Mouse (Mus musculus) liver, embryonic 15.5 days (tissue): ENCODE data around the gene Gsta4. TPM values are rescaled to one million over a fixed set of nuclear protein-coding genes. Genes with fewer than 3 reads are reported as not detected.
"Not testable (repeated sequence)": the region's sequence is repeated elsewhere in the genome, so short reads cannot be mapped to it uniquely, and the experiment has no call there.

Experiments used
- ATAC-seq: fragments of 200-750 bp; cut with Nextera tagmentation; 2 replicates; pipeline ENCODE4 v1.8.0; 2017; ENCODE audit warnings: moderate number of reproducible peaks, mild to moderate bottlenecking, moderate library complexity; ENCODE audit not compliant: insufficient read depth
- H3K27ac ChIP-seq: fragments of 300-500 bp; sonication (generic); replicated peaks from 2 replicates; pipeline ENCODE4 v1.5.1; 2015; ENCODE audit warnings: mild to moderate bottlenecking, inconsistent platforms
- H3K27me3 ChIP-seq: fragments of 300-500 bp; sonication (generic); 2 replicates; pipeline ENCODE4 v1.6.1; 2015; ENCODE audit warnings: mild to moderate bottlenecking, inconsistent platforms
- H3K36me3 ChIP-seq: fragments of 300-500 bp; sonication (generic); replicated peaks from 2 replicates; pipeline ENCODE4 v1.6.1; 2015; ENCODE audit warnings: moderate library complexity, mild to moderate bottlenecking, inconsistent platforms
- H3K4me1 ChIP-seq: fragments of 300-500 bp; sonication (generic); replicated peaks from 2 replicates; pipeline ENCODE4 v1.6.1; 2015; ENCODE audit warnings: inconsistent platforms
- H3K4me2 ChIP-seq: fragments of 300-500 bp; sonication (generic); 2 replicates; pipeline ENCODE4 v1.6.1; 2015; ENCODE audit warnings: moderate library complexity, mild to moderate bottlenecking, inconsistent platforms
- H3K4me3 ChIP-seq: fragments of 300-500 bp; sonication (generic); replicated peaks from 2 replicates; pipeline ENCODE4 v1.5.1; 2015; ENCODE audit warnings: mild to moderate bottlenecking, inconsistent platforms
- H3K9ac ChIP-seq: fragments of 300-500 bp; sonication (generic); 2 replicates; pipeline ENCODE4 v1.6.1; 2015; ENCODE audit warnings: moderate library complexity, mild to moderate bottlenecking, inconsistent platforms
- H3K9me3 ChIP-seq: fragments of 300-500 bp; sonication (generic); replicated peaks from 2 replicates; pipeline ENCODE4 v1.6.1; 2016; ENCODE audit warnings: inconsistent platforms
- WGBS: fragments of 180-500 bp; shearing (Covaris S2); methylation state at CpG from one replicate; pipeline ENCODE4 v1.1.7; 2015; ENCODE audit warnings: mixed read lengths; ENCODE audit not compliant: insufficient replicate concordance; 5-methylcytosine and 5-hydroxymethylcytosine counted together
- polyA plus RNA-seq: library from polyadenylated mRNA; unstranded; fragments of >200 nt; fragmentation: Nextera tagmentation; extraction: Ambion mirVana; gene quantifications from 2 replicates; pipeline ENCODE4 v1.2.1, GENCODE M21; 2015

The Gsta4 gene
- polyA plus RNA-seq, 1 experiment from 2014 or later, result 36.2 TPM

- Histone ChIP-seq H3K9me3 (no peaks in the 10 kb centered on the region), H3K4me1 (peaks cover 26% of the 10 kb centered on the region), H3K27ac (no peak overlapping the region), H3K36me3 (peaks cover 26% of the 10 kb centered on the region), H3K9ac (no peak overlapping the region), H3K4me2 (no peak overlapping the region), H3K4me3 (no peak overlapping the region), H3K27me3 (no peaks in the 10 kb centered on the region)
- 83% methylated on average over 3 of the region's 3 CpGs for WGBS
- ATAC-seq, result no peak
These were observed 17.8 kb upstream of the Gsta4 start for GRCm38 (mm10) chr9:78164741-78165140.

GRCm38 (mm10) chr9:78165454-78165853 lies 17.1 kb upstream of the Gsta4 start:
- Histone ChIP-seq H3K27ac (no peak overlapping the region), H3K4me2 (no peak overlapping the region), H3K9me3 (no peaks in the 10 kb centered on the region), H3K4me1 (peaks cover 26% of the 10 kb centered on the region), H3K4me3 (no peak overlapping the region), H3K27me3 (no peaks in the 10 kb centered on the region), H3K36me3 (peaks cover 22% of the 10 kb centered on the region), H3K9ac (no peak overlapping the region)
- peak; percentile 76 for ATAC-seq
- WGBS, result 62% methylated on average over 6 of the region's 6 CpGs

DNA sequence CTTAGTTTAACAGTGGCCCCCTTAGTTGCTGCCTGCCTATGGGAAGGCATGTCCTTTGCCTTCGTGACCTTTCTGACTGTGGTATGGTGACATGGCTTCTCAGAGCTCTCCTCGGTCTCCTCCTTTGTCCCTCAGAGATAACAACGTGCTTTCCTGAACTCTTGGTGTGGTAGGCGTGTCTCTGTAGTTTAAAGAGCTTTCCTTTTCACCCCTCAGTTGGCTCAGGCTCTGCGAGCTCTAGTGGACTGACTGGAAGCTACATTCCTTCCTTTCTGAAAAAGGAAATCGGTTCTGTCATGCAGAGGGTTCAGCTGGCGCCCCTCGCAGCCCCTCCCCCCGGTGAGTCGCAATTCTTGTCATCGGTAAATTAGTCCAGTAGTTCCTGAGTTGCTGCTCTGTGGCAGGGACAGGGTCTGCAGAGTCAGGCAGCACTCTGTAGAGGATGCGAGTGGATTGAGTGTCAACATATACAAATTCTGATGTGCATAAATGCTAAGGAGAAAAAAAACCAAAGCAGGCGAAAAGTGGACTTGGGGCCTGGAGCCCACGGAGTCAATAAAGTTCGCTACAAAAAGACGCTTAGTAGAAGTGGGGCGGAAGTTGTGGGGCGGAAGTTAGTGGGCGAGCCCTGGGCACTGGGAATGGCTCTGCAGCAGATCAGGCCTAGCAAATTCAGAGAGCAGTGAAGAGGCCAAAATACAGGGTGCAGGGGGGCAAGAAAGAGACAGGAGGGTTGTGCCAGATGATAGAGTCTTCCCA lies 15.7 kb upstream of the Gsta4 start:
- H3K27me3 ChIP-seq, result no peaks in the 10 kb centered on the region
- WGBS, result 46% methylated on average over 19 of the region's 19 CpGs
- peaks cover 26% of the 10 kb centered on the region for H3K4me1 ChIP-seq
- peak overlapping the region; percentile 15; the same call in 1 of the 2 replicates for H3K27ac ChIP-seq
- H3K4me3 ChIP-seq, result no peak overlapping the region
- peaks cover 11% of the 10 kb centered on the region; the same call in 1 of the 2 replicates for H3K36me3 ChIP-seq
- no peaks in the 10 kb centered on the region for H3K9me3 ChIP-seq
- no peak overlapping the region for H3K9ac ChIP-seq
- peak; percentile 71 for ATAC-seq
- H3K4me2 ChIP-seq, result peak overlapping the region; percentile 44

DNA sequence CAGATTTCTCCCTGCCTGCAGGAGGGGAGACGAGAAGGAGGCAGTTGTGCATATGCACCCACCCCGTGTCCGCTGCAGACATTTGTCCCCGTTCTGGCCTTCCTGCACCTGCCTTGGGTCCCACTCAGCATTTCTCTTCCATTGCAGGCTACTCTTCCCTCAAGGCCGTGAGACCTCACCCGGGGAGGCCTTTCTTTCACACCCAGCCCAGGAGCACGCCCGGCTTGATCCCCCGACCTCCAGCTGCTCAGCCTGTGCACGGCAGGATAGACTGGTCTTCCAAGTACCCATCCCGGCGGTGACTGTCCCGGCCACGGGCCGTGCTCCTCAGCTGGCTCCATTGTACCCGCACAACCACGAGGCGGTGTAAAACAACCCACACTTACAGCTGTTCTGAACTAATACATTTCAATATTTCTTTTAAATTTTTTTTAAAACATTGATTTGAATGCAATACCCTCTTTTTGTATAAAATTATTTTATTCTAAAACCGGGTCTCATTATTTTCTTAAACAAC lies 15.1 kb upstream of the Gsta4 start:
- ATAC-seq, result no peak
- Histone ChIP-seq H3K4me1 (peaks cover 24% of the 10 kb centered on the region), H3K9me3 (no peaks in the 10 kb centered on the region), H3K36me3 (peaks cover 7% of the 10 kb centered on the region; the same call in 1 of the 2 replicates), H3K27me3 (no peaks in the 10 kb centered on the region), H3K4me3 (no peak overlapping the region), H3K9ac (no peak overlapping the region), H3K4me2 (no peak overlapping the region), H3K27ac (no peak overlapping the region)
- 85% methylated on average over 19 of the region's 19 CpGs for WGBS

DNA sequence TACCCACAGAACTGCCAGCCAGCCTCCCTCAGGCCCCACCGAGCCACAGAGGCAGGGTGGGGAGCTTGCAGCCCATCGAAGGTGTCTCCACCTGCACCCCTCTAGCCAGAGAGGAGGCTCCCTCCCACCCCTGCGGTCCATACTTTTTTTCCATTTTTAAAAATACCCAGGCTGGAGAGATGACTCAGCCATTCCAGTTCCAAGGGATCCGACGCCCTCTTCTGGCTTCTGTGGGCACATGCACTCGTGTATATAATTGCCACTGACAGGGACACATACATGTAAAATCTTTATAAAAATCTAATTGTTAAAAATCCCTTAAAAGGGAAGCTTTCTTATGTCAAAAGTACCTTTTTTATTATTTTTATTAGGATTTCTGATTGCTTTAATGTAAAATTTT lies 13.7 kb upstream of the Gsta4 start:
- no peak for ATAC-seq
- WGBS, result 76% methylated on average over 6 of the region's 6 CpGs
- H3K9ac ChIP-seq, result no peak overlapping the region
- H3K36me3 ChIP-seq, result peaks cover 7% of the 10 kb centered on the region; the same call in 1 of the 2 replicates
- H3K4me3 ChIP-seq, result no peak overlapping the region
- peaks cover 24% of the 10 kb centered on the region for H3K4me1 ChIP-seq
- H3K9me3 ChIP-seq, result no peaks in the 10 kb centered on the region
- no peak overlapping the region for H3K27ac ChIP-seq
- H3K4me2 ChIP-seq, result no peak overlapping the region
- no peaks in the 10 kb centered on the region for H3K27me3 ChIP-seq

DNA sequence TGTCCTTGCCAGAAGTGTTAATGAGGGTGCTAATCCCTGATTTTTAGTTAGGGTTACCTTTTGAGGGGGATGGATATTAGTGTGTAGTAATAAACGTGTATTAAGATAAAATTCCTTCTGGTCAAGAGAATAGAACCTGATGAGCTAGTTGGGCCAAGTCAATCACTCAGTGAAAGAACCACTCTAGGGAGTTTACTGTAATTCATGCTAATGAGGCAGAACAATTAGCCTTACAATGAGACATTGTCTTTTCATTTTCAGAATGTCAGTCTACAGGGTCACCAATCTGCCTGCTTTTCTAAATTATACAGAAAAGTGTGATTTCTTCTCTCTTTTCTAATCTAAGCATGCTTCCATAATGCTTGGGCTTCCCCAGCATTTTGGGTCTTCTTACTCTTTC lies 8.6 kb upstream of the Gsta4 start:
- H3K4me2 ChIP-seq, result no peak overlapping the region
- ATAC-seq, result no peak
- H3K4me1 ChIP-seq, result peaks cover 15% of the 10 kb centered on the region
- H3K9ac ChIP-seq, result no peak overlapping the region
- H3K27ac ChIP-seq, result no peak overlapping the region
- 55% methylated on average over 1 of the region's 1 CpGs for WGBS
- no peaks in the 10 kb centered on the region for H3K9me3 ChIP-seq
- H3K27me3 ChIP-seq, result no peaks in the 10 kb centered on the region
- no peaks in the 10 kb centered on the region for H3K36me3 ChIP-seq
- H3K4me3 ChIP-seq, result no peak overlapping the region

GRCm38 (mm10) chr9:78174925-78175276 lies 7.7 kb upstream of the Gsta4 start:
- H3K4me2 ChIP-seq, H3K27ac ChIP-seq, ATAC-seq, H3K36me3 ChIP-seq, H3K27me3 ChIP-seq, H3K9ac ChIP-seq, H3K4me3 ChIP-seq, H3K9me3 ChIP-seq: not testable (repeated sequence)
- WGBS, result 41% methylated on average over 3 of the region's 3 CpGs
- peaks cover 15% of the 10 kb centered on the region for H3K4me1 ChIP-seq

- Histone ChIP-seq H3K9me3 (no peaks in the 10 kb centered on the region), H3K4me3 (peak overlapping the region; percentile 77), H3K9ac (peak overlapping the region; percentile 90), H3K27ac (peak overlapping the region; percentile 98), H3K4me1 (peaks cover 15% of the 10 kb centered on the region), H3K36me3 (no peaks in the 10 kb centered on the region), H3K4me2 (peak overlapping the region; percentile 84), H3K27me3 (no peaks in the 10 kb centered on the region)
- under 1% methylated on average over 56 of the region's 58 CpGs for WGBS
- ATAC-seq, result peak; percentile 97
These were observed 7.0 kb upstream of the Gsta4 start for GRCm38 (mm10) chr9:78175277-78176200.

DNA sequence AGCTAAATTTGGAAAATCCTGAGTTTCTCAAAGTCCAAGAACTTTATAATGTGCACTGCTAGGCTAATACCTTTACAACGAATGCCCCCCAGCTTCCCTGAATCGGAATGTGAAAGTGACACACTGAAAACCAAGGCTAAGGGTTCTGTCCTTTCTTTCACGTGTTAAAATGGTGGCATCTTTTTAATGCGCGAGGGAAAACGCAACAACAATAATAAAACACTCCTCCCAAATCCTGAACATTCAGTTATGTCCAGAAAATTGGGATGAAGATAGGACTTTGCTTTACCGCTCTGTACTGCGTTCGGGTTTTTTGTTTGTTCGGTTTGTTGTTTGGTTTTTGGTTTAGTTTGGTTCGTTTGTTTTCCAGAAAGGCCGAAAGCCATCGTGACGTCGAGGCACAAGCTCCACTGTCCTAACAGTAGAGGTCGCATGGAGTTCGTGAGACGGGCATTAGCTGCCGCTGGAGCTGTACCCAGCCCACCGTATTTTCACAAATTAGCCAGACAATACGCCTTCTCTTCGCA lies 6.3 kb upstream of the Gsta4 start:
- Histone ChIP-seq H3K27me3 (no peaks in the 10 kb centered on the region), H3K36me3 (no peaks in the 10 kb centered on the region), H3K9me3 (no peaks in the 10 kb centered on the region), H3K4me3 (peak overlapping the region; percentile 77), H3K4me1 (peaks cover 15% of the 10 kb centered on the region), H3K27ac (peak overlapping the region; percentile 98), H3K4me2 (peak overlapping the region; percentile 84), H3K9ac (peak overlapping the region; percentile 90)
- ATAC-seq, result peak; percentile 32
- WGBS, result under 1% methylated on average over 22 of the region's 22 CpGs

DNA sequence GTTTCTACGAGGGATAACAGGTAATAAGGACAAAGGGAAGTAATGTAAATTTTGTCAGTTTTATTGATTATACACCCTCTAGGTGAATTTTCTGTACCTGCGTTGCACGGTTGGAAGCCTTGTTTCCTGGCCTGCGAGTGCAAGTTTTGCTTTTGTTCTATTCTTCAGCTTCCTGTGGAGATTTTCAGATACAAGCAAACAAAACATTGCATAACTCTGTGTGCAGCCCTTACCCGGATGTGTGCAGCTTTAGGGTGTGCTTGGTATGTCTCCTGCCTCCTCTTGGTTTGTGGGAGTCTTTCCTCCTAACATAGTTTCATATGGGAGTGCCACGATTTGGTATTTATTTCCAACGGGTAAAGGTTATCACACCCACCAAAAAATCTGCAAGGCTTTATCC lies 5.7 kb upstream of the Gsta4 start:
- H3K27me3 ChIP-seq, result no peaks in the 10 kb centered on the region
- H3K36me3 ChIP-seq, result no peaks in the 10 kb centered on the region
- 12% methylated on average over 7 of the region's 7 CpGs for WGBS
- H3K4me2 ChIP-seq, result peak overlapping the region; percentile 84
- peak overlapping the region; percentile 90 for H3K9ac ChIP-seq
- ATAC-seq, result no peak
- peaks cover 15% of the 10 kb centered on the region for H3K4me1 ChIP-seq
- H3K27ac ChIP-seq, result peak overlapping the region; percentile 98
- H3K9me3 ChIP-seq, result no peaks in the 10 kb centered on the region
- peak overlapping the region; percentile 77 for H3K4me3 ChIP-seq

DNA sequence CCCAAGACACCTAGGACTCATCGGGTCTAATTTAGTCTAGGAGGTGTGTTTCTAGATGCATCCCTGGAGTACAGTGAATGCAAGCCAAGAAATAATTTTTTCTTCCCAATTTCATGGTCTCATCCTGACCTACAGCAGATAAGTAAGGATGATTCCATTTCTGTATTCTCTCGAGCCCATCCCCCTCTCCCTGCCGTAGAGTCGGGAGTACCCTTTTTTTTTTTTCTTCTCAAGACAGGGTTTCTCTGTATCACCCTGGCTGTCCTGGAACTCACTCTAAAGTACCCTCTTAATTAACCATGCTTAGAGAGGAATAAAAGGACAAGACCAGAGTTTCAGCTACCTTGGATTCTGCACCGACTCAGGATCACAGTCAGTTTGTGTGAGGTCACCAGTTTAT lies 4.4 kb upstream of the Gsta4 start:
- peaks cover 15% of the 10 kb centered on the region for H3K4me1 ChIP-seq
- no peak overlapping the region for H3K27ac ChIP-seq
- H3K36me3 ChIP-seq, result no peaks in the 10 kb centered on the region
- H3K9ac ChIP-seq, result no peak overlapping the region
- H3K4me3 ChIP-seq, result no peak overlapping the region
- no peaks in the 10 kb centered on the region for H3K27me3 ChIP-seq
- no peak overlapping the region for H3K4me2 ChIP-seq
- no peaks in the 10 kb centered on the region for H3K9me3 ChIP-seq
- ATAC-seq, result no peak
- WGBS, result 77% methylated on average over 5 of the region's 5 CpGs
